Mouse (Mus musculus) liver, embryonic 14.5 days (tissue): ENCODE data around the gene Tapbp.

Source experiments
- CTCF ChIP-seq: IDR thresholded peaks from 2 replicates; pipeline ENCODE4 v1.5.1; 2016; ENCODE audit warnings: antibody characterized with exemption, low read depth, control low read depth
- EP300 ChIP-seq: IDR thresholded peaks from 2 replicates; pipeline ENCODE4 v1.6.1; 2016; ENCODE audit warnings: antibody characterized with exemption, low read depth

- no peak for TF ChIP-seq CTCF
- no peak for TF ChIP-seq EP300
Measured at GRCm38 (mm10) chr17:33941381-33941780, 25.7 kb downstream of the Tapbp start.
